Mouse (Mus musculus) C2C12 (cell line): Measurements from ENCODE around the gene Fbxw2. TPM values are rescaled to one million over a fixed set of nuclear protein-coding genes. Genes with fewer than 3 reads are reported as not detected.
A peak's percentile ranks its signal among the peaks of the same experiment; 100 is the strongest.

Experiments used
- H3K27me3 ChIP-seq: one replicate; pipeline ENCODE4 v1.6.1; 2011; ENCODE audit not compliant: control insufficient read depth, insufficient read depth, insufficient read length
- H3K36me3 ChIP-seq: one replicate; pipeline ENCODE4 v1.6.1; 2011; ENCODE audit not compliant: control insufficient read depth, insufficient read depth
- H3K4me3 ChIP-seq: one replicate; pipeline ENCODE4 v1.5.1; 2011; ENCODE audit warnings: mild to moderate bottlenecking, control low read depth; ENCODE audit not compliant: poor library complexity, insufficient read depth, severe bottlenecking
- H3K79me2 ChIP-seq: one replicate; pipeline ENCODE4 v1.6.1; 2011; ENCODE audit not compliant: control insufficient read depth, insufficient read depth
- H3K79me3 ChIP-seq: one replicate; pipeline ENCODE4 v1.6.1; 2011; ENCODE audit warnings: low read depth, control low read depth
- H3ac ChIP-seq: one replicate; pipeline ENCODE3; 2011; ENCODE audit warnings: low read depth; ENCODE audit not compliant: control insufficient read depth, insufficient read length
- CEBPB ChIP-seq: IDR thresholded peaks from one replicate; pipeline ENCODE4 v1.6.1; 2011; ENCODE audit warnings: low read depth, mild to moderate bottlenecking, control low read depth, moderate library complexity
- CTCF ChIP-seq: IDR thresholded peaks from one replicate; pipeline ENCODE4 v1.5.1; 2011; ENCODE audit not compliant: control insufficient read depth, insufficient read depth, insufficient read length
- FOSL1 ChIP-seq: IDR thresholded peaks from one replicate; pipeline ENCODE4 v1.8.0; 2011; ENCODE audit warnings: mild to moderate bottlenecking, low read length; ENCODE audit not compliant: poor library complexity, insufficient read depth, severe bottlenecking
- MAX ChIP-seq: IDR thresholded peaks from one replicate; pipeline ENCODE4 v1.6.1; 2011; ENCODE audit warnings: mild to moderate bottlenecking, control low read depth
- MYOD1 ChIP-seq: IDR thresholded peaks from one replicate; pipeline ENCODE4 v1.6.1; 2011; ENCODE audit warnings: low read depth; ENCODE audit not compliant: control insufficient read depth, insufficient read length
- MYOG ChIP-seq: IDR thresholded peaks from one replicate; pipeline ENCODE4 v1.6.1; 2011; ENCODE audit not compliant: control insufficient read depth, insufficient read length; ENCODE audit errors: extremely low read depth
- USF1 ChIP-seq: IDR thresholded peaks from one replicate; pipeline ENCODE4 v1.6.1; 2011; ENCODE audit warnings: low read depth, mild to moderate bottlenecking, control low read depth, moderate library complexity
- polyA plus RNA-seq: library from polyadenylated mRNA; unstranded; fragments of >200 nt; fragmentation: generic; extraction: Trizol; gene quantifications from one replicate; pipeline ENCODE4 v1.2.1, GENCODE M21; 2012; ENCODE audit warnings: missing spikeins

Fbxw2 gene
- polyA plus RNA-seq, 1 experiment = 43.7 TPM

- H3K79me2 ChIP-seq = peaks cover 72% of the 10 kb centered on the region
- H3K79me3 ChIP-seq = peaks cover 64% of the 10 kb centered on the region
- peak overlapping the region; percentile 97 for H3K4me3 ChIP-seq
- peaks cover 52% of the 10 kb centered on the region for H3K36me3 ChIP-seq
- TF ChIP-seq USF1 (no peak), CTCF (no peak), FOSL1 (no peak), CEBPB (no peak), MYOD1 (no peak), MYOG (no peak), MAX (no peak)
- peak overlapping the region; percentile 94 for H3ac ChIP-seq
- no peaks in the 10 kb centered on the region for H3K27me3 ChIP-seq
Measured at GRCm38 (mm10) chr2:34772252-34773235, 53.6 kb downstream of the Fbxw2 start.

GRCm38 (mm10) chr2:34771368-34772226 is 54.5 kb downstream of the Fbxw2 start, which contains the start of gene Hspa5:
Hspa5 (plus strand) TSS chr2:34771970.
- H3K79me3 ChIP-seq = peaks cover 56% of the 10 kb centered on the region
- TF ChIP-seq FOSL1 (no peak), MYOG (no peak), CTCF (no peak), USF1 (no peak), MYOD1 (no peak), CEBPB (no peak), MAX (no peak)
- peak within 1 kb of the TSS; percentile 97 for H3K4me3 ChIP-seq
- H3ac ChIP-seq = peak within 1 kb of the TSS; percentile 97
- H3K36me3 ChIP-seq = peaks cover 43% of the 10 kb centered on the region
- H3K27me3 ChIP-seq = no peaks in the 10 kb centered on the region
- peaks cover 63% of the 10 kb centered on the region for H3K79me2 ChIP-seq

- H3K79me3 ChIP-seq = peaks cover 49% of the 10 kb centered on the region
- peak overlapping the region; percentile 97 for H3K4me3 ChIP-seq
- no peaks in the 10 kb centered on the region for H3K27me3 ChIP-seq
- no peak for TF ChIP-seq MYOD1
- TF ChIP-seq USF1 = no peak
- TF ChIP-seq FOSL1 = no peak
- no peak for TF ChIP-seq MAX
- no peak for TF ChIP-seq MYOG
- TF ChIP-seq CEBPB = no peak
- TF ChIP-seq CTCF = no peak
- H3ac ChIP-seq = peak overlapping the region; percentile 97
- H3K36me3 ChIP-seq = peaks cover 36% of the 10 kb centered on the region
- H3K79me2 ChIP-seq = peaks cover 56% of the 10 kb centered on the region
Measured at GRCm38 (mm10) chr2:34770951-34771350, 55.2 kb downstream of the Fbxw2 start.

DNA sequence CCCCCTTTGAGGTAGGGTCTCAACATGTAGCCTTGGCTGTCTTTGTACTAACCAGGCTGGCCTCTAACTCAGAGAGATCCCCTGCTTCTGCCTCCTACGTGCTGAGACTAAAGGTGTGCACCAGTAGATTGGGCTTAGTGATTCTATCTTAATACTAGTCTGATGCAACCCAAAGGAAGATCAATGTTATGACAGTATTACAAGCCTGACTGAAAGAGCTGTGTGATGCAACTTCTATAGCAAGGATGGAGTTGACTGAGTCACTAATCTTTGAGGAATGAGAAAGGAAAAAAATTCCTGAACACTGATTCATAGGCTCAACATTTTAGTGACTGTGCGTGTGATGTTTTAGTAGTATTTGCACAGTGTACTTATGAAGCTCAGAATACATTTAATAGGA is 56.1 kb downstream of the Fbxw2 start:
- Histone ChIP-seq H3K79me3 (peaks cover 40% of the 10 kb centered on the region), H3K36me3 (peaks cover 27% of the 10 kb centered on the region), H3K27me3 (no peaks in the 10 kb centered on the region), H3K4me3 (no peak overlapping the region), H3K79me2 (peaks cover 47% of the 10 kb centered on the region), H3ac (no peak overlapping the region)
- TF ChIP-seq MYOG = no peak
- peak; percentile 96 for TF ChIP-seq CEBPB
- TF ChIP-seq FOSL1 = peak; percentile 47

DNA sequence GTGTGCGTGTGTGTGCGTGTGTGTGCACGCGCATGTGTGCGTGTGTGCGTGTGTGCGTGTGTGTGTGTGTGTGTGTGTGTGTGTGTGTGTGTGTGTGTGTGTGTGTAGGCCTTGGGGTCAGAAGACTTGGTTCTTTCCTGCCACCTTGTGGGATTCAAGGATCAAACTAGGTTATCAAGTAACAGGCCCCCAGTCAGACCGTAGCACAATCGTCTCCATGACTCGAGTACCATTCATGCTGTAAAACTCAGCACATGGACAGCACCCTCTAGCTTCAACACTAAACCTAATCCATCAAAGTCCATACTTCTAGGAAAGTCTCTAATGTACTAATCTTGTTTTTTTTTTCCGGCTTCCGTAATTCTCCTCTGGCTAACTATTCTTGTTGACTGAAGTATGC is 61.3 kb downstream of the Fbxw2 start:
- H3ac ChIP-seq = no peak overlapping the region
- H3K79me3 ChIP-seq = no peaks in the 10 kb centered on the region
- H3K4me3 ChIP-seq = no peak overlapping the region
- TF ChIP-seq FOSL1 = no peak
- TF ChIP-seq CTCF = no peak
- TF ChIP-seq MAX = no peak
- no peak for TF ChIP-seq MYOG
- TF ChIP-seq USF1 = no peak
- TF ChIP-seq MYOD1 = no peak
- TF ChIP-seq CEBPB = no peak
- H3K27me3 ChIP-seq = no peaks in the 10 kb centered on the region
- H3K79me2 ChIP-seq = no peaks in the 10 kb centered on the region
- H3K36me3 ChIP-seq = no peaks in the 10 kb centered on the region
